ENCODE assay signal across 10 mouse cellular contexts in the genomic region with DNA sequence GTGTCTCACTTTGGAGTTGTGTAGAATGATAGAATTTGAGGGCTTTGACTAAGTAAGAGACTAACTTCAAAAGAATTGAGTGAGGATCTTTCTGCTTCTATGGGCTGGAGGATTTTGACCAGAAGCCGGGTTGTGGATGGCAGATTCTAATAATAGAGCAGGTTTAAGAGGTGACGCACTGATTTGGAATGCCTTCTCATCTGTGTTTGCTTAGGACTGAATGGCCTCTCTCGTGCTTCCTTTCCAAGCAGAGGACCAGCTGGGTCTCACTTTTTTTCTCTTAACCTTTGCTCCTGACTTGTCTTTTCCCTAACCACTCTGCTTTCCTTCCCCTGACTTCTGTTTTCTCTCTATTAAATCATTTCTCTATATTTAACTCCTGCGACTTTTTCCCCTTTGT.
DNase-seq lines count a peak whose midpoint lies in the region; ATAC-seq and TF ChIP-seq lines count a peak whose summit lies in the region.
"Had no signal": no experiment of that assay in that cellular context is flagged by ENCODE, and none has a peak within 500 bp of the region (broad histone marks: within the 10 kb centered on the region; RNA-seq: fewer than 3 reads in every experiment).

No protein-coding gene starts in this region.

- peaks cover 7% of the 10 kb centered on the region; the same call in 1 of the 2 replicates for H3K4me1 ChIP-seq in midbrain, embryonic 11.5 days (ENCODE audit: control insufficient read depth, insufficient read depth, low read length)
- H3K4me1 ChIP-seq in midbrain, postnatal 0 days (ENCODE audit: insufficient read depth, low read length) = no peaks in the 10 kb centered on the region
- H3K4me1 ChIP-seq in heart, embryonic 10.5 days = peaks cover 20% of the 10 kb centered on the region
- H3K4me1 ChIP-seq in limb, embryonic 11.5 days (ENCODE audit: control insufficient read depth, insufficient read depth, low read length) = peaks cover 10% of the 10 kb centered on the region
- peaks cover 18% of the 10 kb centered on the region for H3K4me1 ChIP-seq in hindbrain, embryonic 10.5 days (replicated peaks)

- no peak overlapping the region for H3K27ac ChIP-seq in midbrain, embryonic 11.5 days (ENCODE audit: low read depth, low read length)
- no peak overlapping the region for H3K27ac ChIP-seq in midbrain, postnatal 0 days (ENCODE audit: low read depth, low read length)
- H3K27ac ChIP-seq in heart, embryonic 10.5 days = peak overlapping the region; percentile 84
- H3K27ac ChIP-seq in limb, embryonic 11.5 days (replicated peaks; ENCODE audit: low read depth, low read length) = 0 out of 2 replicates have a peak overlapping the region, but pooled peaks have one; percentile 75
- H3K27ac ChIP-seq in hindbrain, embryonic 10.5 days = no peak overlapping the region
- H3K27ac ChIP-seq: neural tube, embryonic 12.5 days had no signal

- no peak overlapping the region for H3K4me3 ChIP-seq in midbrain, embryonic 11.5 days (ENCODE audit: low read depth, low read length)
- H3K4me3 ChIP-seq in midbrain, postnatal 0 days (ENCODE audit: low read depth, low read length) = no peak overlapping the region
- H3K4me3 ChIP-seq in heart, embryonic 10.5 days = no peak overlapping the region
- no peak overlapping the region for H3K4me3 ChIP-seq in limb, embryonic 11.5 days (ENCODE audit: low read depth, low read length)
- no peak overlapping the region for H3K4me3 ChIP-seq in hindbrain, embryonic 10.5 days
- H3K4me3 ChIP-seq: neural tube, embryonic 12.5 days had no signal

- no peak overlapping the region for H3K9ac ChIP-seq in midbrain, embryonic 11.5 days (ENCODE audit: low read length)
- H3K9ac ChIP-seq in midbrain, postnatal 0 days (replicated peaks; ENCODE audit: low read length, poor library complexity, severe bottlenecking) = no peak overlapping the region
- H3K9ac ChIP-seq in limb, embryonic 11.5 days (ENCODE audit: low read length) = no peak overlapping the region
- H3K9ac ChIP-seq: neural tube, embryonic 12.5 days had no signal

- WGBS in midbrain, embryonic 11.5 days = 28% methylated on average over 4 of the region's 4 CpGs
- 36% methylated on average over 4 of the region's 4 CpGs for WGBS in midbrain, postnatal 0 days
- 24% methylated on average over 4 of the region's 4 CpGs for WGBS in heart, embryonic 10.5 days
- WGBS in limb, embryonic 11.5 days = 20% methylated on average over 4 of the region's 4 CpGs
- 62% methylated on average over 4 of the region's 4 CpGs for whole genome bisulfite sequencing in hindbrain, embryonic 10.5 days

- H3K4me2 ChIP-seq in midbrain, embryonic 11.5 days = no peak overlapping the region
- no peak overlapping the region for H3K4me2 ChIP-seq in midbrain, postnatal 0 days (ENCODE audit: low read depth, low read length, poor library complexity, severe bottlenecking)
- no peak overlapping the region for H3K4me2 ChIP-seq in limb, embryonic 11.5 days (ENCODE audit: low read depth, severe bottlenecking)
- H3K4me2 ChIP-seq: neural tube, embryonic 12.5 days had no signal

- no peaks in the 10 kb centered on the region for H3K36me3 ChIP-seq in midbrain, embryonic 11.5 days (ENCODE audit: control insufficient read depth, insufficient read depth, low read length)
- no peaks in the 10 kb centered on the region for H3K36me3 ChIP-seq in midbrain, postnatal 0 days (ENCODE audit: insufficient read depth, low read length)
- no peaks in the 10 kb centered on the region for H3K36me3 ChIP-seq in heart, embryonic 10.5 days
- no peaks in the 10 kb centered on the region for H3K36me3 ChIP-seq in limb, embryonic 11.5 days (ENCODE audit: control insufficient read depth, insufficient read depth, low read length)
- H3K36me3 ChIP-seq in hindbrain, embryonic 10.5 days = no peaks in the 10 kb centered on the region
- H3K36me3 ChIP-seq: neural tube, embryonic 12.5 days had no signal

- no peaks in the 10 kb centered on the region for H3K9me3 ChIP-seq in midbrain, embryonic 11.5 days (ENCODE audit: control insufficient read depth, low read length)
- H3K9me3 ChIP-seq in midbrain, postnatal 0 days (ENCODE audit: low read length) = no peaks in the 10 kb centered on the region
- no peaks in the 10 kb centered on the region for H3K9me3 ChIP-seq in heart, embryonic 10.5 days
- no peaks in the 10 kb centered on the region for H3K9me3 ChIP-seq in limb, embryonic 11.5 days (ENCODE audit: control insufficient read depth, low read length)
- H3K9me3 ChIP-seq in hindbrain, embryonic 10.5 days = no peaks in the 10 kb centered on the region
- H3K9me3 ChIP-seq: neural tube, embryonic 12.5 days had no signal

- no peak for ATAC-seq in midbrain, embryonic 11.5 days (ENCODE audit: low FRiP score)
- ATAC-seq in midbrain, postnatal 0 days (ENCODE audit: low FRiP score) = no peak
- ATAC-seq in limb, embryonic 11.5 days (ENCODE audit: insufficient number of reproducible peaks, low FRiP score, low TSS enrichment, low read depth) = peak; percentile 72; the same call in 1 of the 2 replicates

- peak; percentile 79 for DNase-seq in midbrain, embryonic 11.5 days (ENCODE audit: low spot score, missing footprints)
- no peak for DNase-seq in midbrain, postnatal 0 days (ENCODE audit: low spot score)
- no peak for DNase-seq in heart, embryonic 10.5 days (ENCODE audit: low spot score)
- peak; percentile 42 for DNase-seq in limb, embryonic 11.5 days (ENCODE audit: low spot score)
- DNase-seq in yolk sac, embryonic 10.5 days (ENCODE audit: low spot score) = peak; percentile 75
- DNase-seq in hindbrain, embryonic 10.5 days (ENCODE audit: low spot score) = no peak
- no peak for DNase-seq in layer of hippocampus, postnatal 36 days
- DNase-seq in layer of hippocampus, postnatal 14 days (ENCODE audit: low spot score in 2 of 2) = no peak
- DNase-seq: cerebellum, postnatal 25 days had no signal

- no peak for TF ChIP-seq CTCF in midbrain, postnatal 0 days (IDR thresholded peaks at IDR 0.05)

- H3K27me3 ChIP-seq in midbrain, embryonic 11.5 days (ENCODE audit: control insufficient read depth, insufficient read depth, low read length) = no peaks in the 10 kb centered on the region
- no peaks in the 10 kb centered on the region for H3K27me3 ChIP-seq in midbrain, postnatal 0 days (ENCODE audit: insufficient read depth, low read length)
- H3K27me3 ChIP-seq in heart, embryonic 10.5 days (ENCODE audit: insufficient read depth, poor library complexity, severe bottlenecking) = no peaks in the 10 kb centered on the region
- H3K27me3 ChIP-seq in limb, embryonic 11.5 days (ENCODE audit: control insufficient read depth, insufficient read depth, low read length) = no peaks in the 10 kb centered on the region
- no peaks in the 10 kb centered on the region for H3K27me3 ChIP-seq in hindbrain, embryonic 10.5 days (ENCODE audit: insufficient read depth, poor library complexity, severe bottlenecking)
- H3K27me3 ChIP-seq: neural tube, embryonic 12.5 days had no signal

Comparison
In these comparisons a context has a peak if more than half of its experiments do, and no peak if none do; other contexts are left out.
1. DNase-seq: peak in midbrain, embryonic 11.5 days (single experiment), limb, embryonic 11.5 days (single experiment) and yolk sac, embryonic 10.5 days (single experiment); none in midbrain, postnatal 0 days (single experiment), heart, embryonic 10.5 days (single experiment), hindbrain, embryonic 10.5 days (single experiment), layer of hippocampus, postnatal 36 days (0 of 2) and layer of hippocampus, postnatal 14 days (0 of 2).
2. H3K27ac ChIP-seq: peak in heart, embryonic 10.5 days (single experiment) and limb, embryonic 11.5 days (single experiment); none in midbrain, embryonic 11.5 days (single experiment), midbrain, postnatal 0 days (single experiment) and hindbrain, embryonic 10.5 days (single experiment).